Mouse (Mus musculus): ENCODE measurements around the gene Eloa. TPM values are rescaled to one million over a fixed set of nuclear protein-coding genes. Genes with fewer than 3 reads are reported as not detected.

The Eloa gene
- total and polyA plus RNA-seq, 2 experiments: 7.3 to 16.7 TPM

DNA sequence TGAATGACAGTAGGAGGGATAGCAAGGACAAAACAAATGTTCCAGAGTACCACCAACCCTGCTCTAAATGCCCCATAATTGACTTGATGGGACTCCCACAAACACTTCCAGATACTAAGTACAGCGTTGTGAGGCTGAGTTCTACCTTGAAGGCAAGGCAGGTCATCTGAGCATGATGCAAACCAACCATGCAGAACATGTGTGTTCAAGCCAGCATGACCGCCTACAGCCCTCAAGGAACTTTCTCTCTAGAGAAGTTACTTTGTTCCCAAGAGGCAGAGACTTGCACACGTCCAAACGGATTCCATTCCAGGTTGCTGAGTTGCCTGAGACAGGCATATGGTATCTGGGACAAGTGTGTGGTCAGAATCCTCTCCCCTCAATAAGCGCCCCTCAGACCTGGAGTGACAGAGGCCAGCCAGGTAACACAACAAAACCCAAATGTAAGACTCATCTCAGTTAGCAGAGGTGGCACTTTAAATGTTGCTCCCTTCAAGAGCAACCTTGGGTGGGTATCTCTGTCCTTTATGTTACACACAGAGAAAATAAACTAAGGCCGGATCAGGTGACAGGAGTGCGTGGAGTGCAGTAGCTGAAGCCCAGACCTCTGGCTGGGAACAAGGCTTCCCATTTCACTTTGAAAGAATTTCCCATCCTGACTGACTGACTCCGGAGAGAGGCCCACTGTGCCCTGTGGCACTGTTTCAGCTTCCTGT lies 6.0 kb upstream of the Eloa start:
- no peak overlapping the region for H3K4me3 ChIP-seq (ENCODE audit: insufficient read depth, low read depth, low read length)
- H3K79me2 ChIP-seq (ENCODE audit: control insufficient read depth, insufficient read depth, low read length): no peaks in the 10 kb centered on the region
- H3K4me1 ChIP-seq (ENCODE audit: control insufficient read depth, insufficient read depth, low read length): peaks cover 4% of the 10 kb centered on the region
- H3K36me3 ChIP-seq (ENCODE audit: control insufficient read depth, insufficient read depth, low read length): no peaks in the 10 kb centered on the region
- H3K27me3 ChIP-seq (ENCODE audit: control insufficient read depth, insufficient read depth, low read length): no peaks in the 10 kb centered on the region
- 93% methylated on average over 8 of the region's 8 CpGs for WGBS
- H3K27ac ChIP-seq (replicated peaks; ENCODE audit: insufficient read depth, low read depth, low read length): no peak overlapping the region
- H3K9ac ChIP-seq (ENCODE audit: low read depth, low read length): no peak overlapping the region
- TF ChIP-seq POLR2A (IDR thresholded peaks at IDR 0.05; ENCODE audit: extremely low read depth, insufficient read depth, low read length) (no peak), CTCF (IDR thresholded peaks at IDR 0.05; ENCODE audit: low read depth, low read length) (no peak)
- no peak for DNase-seq (ENCODE audit: extremely low read depth, low read depth, low spot score)

DNA sequence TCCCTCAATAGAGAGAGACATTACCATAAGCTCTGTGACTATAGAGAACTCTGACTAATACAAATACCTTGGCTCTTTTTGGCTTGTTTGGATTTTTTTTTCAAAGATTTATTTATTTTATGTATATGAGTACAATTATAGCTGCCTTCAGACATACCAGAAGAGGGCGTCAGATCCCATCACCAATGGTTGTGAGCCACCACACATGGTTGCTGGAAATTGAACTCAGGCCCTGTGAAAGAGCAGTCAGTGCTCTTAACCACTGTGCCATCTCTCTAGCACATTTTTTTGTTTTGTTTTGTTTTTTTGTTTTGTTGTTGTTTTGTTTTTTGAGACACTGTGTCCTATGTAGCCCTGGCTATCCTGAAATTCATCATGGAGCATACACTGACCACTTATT lies 3.8 kb upstream of the Eloa start:
- Histone ChIP-seq H3K79me2 (ENCODE audit: control insufficient read depth, insufficient read depth, low read length) (peaks cover 5% of the 10 kb centered on the region; the same call in 1 of the 2 replicates), H3K9ac (ENCODE audit: low read depth, low read length) (no peak overlapping the region), H3K4me1 (ENCODE audit: control insufficient read depth, insufficient read depth, low read length) (no peaks in the 10 kb centered on the region), H3K27ac (replicated peaks; ENCODE audit: insufficient read depth, low read depth, low read length) (no peak overlapping the region), H3K4me3 (ENCODE audit: insufficient read depth, low read depth, low read length) (no peak overlapping the region), H3K36me3 (ENCODE audit: control insufficient read depth, insufficient read depth, low read length) (no peaks in the 10 kb centered on the region), H3K27me3 (ENCODE audit: control insufficient read depth, insufficient read depth, low read length) (no peaks in the 10 kb centered on the region)
- TF ChIP-seq POLR2A (IDR thresholded peaks at IDR 0.05; ENCODE audit: extremely low read depth, insufficient read depth, low read length) (no peak), CTCF (IDR thresholded peaks at IDR 0.05; ENCODE audit: low read depth, low read length) (no peak)
- WGBS: 81% methylated on average over 1 of the region's 1 CpGs
- DNase-seq (ENCODE audit: extremely low read depth, low read depth, low spot score): no peak

DNA sequence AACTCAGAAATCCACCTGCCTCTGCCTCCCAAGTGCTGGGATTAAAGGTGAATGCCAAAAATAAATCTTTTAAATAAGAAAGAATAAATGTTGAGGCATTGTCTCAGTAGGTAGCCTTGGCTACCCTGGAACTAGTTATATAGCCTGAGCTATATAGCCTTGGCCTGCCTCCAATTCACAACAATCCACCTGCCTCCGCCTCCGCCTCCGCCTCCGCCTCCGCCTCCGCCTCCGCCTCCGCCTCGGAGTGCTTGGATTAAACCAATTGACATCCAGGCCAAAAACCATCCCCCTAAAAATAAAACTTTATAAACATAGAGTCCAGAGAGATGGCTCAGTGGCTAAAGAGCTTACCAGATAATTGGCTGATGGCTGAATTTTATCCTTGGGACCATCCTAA lies 1.4 kb upstream of the Eloa start:
- TF ChIP-seq POLR2A (IDR thresholded peaks at IDR 0.05; ENCODE audit: extremely low read depth, insufficient read depth, low read length): no peak
- no peak for TF ChIP-seq CTCF (IDR thresholded peaks at IDR 0.05; ENCODE audit: low read depth, low read length)
- Histone ChIP-seq H3K79me2 (ENCODE audit: control insufficient read depth, insufficient read depth, low read length) (peaks cover 19% of the 10 kb centered on the region; the same call in 1 of the 2 replicates), H3K4me1 (ENCODE audit: control insufficient read depth, insufficient read depth, low read length) (peaks cover 9% of the 10 kb centered on the region), H3K27me3 (ENCODE audit: control insufficient read depth, insufficient read depth, low read length) (no peaks in the 10 kb centered on the region), H3K27ac (replicated peaks; ENCODE audit: insufficient read depth, low read depth, low read length) (no peak overlapping the region), H3K9ac (ENCODE audit: low read depth, low read length) (no peak overlapping the region), H3K36me3 (ENCODE audit: control insufficient read depth, insufficient read depth, low read length) (no peaks in the 10 kb centered on the region), H3K4me3 (ENCODE audit: insufficient read depth, low read depth, low read length) (no peak overlapping the region)
- WGBS: 91% methylated on average over 9 of the region's 9 CpGs
- DNase-seq (ENCODE audit: extremely low read depth, low read depth, low spot score): no peak

DNA sequence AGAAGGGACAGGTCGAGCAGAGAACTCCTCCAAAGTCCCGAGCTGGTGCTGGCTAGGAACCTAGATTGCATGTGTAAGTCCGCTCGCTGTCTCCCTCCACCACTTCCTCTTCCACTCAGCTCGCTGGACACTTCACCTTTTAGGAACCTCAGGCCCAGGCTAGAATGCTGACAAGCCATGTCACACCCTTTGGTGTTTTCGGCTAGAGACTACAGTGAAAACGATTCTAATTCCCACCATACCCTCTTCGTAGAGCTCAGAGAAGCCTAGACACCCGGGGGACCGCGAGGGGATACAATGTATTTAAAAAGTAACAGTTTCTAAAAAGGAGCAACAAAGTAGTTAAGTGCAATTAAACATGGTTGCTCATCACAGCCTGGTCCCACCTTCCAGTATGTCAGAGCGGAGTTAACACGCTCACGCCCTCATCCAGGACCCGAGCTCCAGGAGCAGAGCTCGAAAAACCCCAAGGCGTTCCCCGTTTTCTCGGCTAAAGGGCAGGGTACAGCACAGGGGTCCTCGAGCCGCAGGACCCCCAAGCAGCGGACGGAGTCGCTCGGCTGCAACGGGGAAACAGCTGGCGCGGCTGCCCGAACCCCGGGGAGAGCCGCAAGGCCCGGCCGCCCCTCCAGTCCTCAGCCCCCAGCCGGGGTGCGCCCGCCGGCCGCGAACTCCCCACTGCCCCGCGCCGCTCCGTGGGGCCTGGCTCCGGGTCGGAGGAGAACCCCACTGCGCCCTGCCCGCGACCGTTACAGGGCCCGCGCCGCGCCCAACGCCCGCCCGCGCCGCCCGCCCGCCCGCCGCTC lies 617 bp downstream of the Eloa start:
- DNase-seq (ENCODE audit: extremely low read depth, low read depth, low spot score): peak; percentile 69
- Histone ChIP-seq H3K27ac (replicated peaks; ENCODE audit: insufficient read depth, low read depth, low read length) (peak overlapping the region; percentile 53), H3K79me2 (ENCODE audit: control insufficient read depth, insufficient read depth, low read length) (peaks cover 30% of the 10 kb centered on the region), H3K36me3 (ENCODE audit: control insufficient read depth, insufficient read depth, low read length) (no peaks in the 10 kb centered on the region), H3K4me1 (ENCODE audit: control insufficient read depth, insufficient read depth, low read length) (peaks cover 14% of the 10 kb centered on the region), H3K27me3 (ENCODE audit: control insufficient read depth, insufficient read depth, low read length) (no peaks in the 10 kb centered on the region), H3K4me3 (ENCODE audit: insufficient read depth, low read depth, low read length) (peak overlapping the region; percentile 88), H3K9ac (ENCODE audit: low read depth, low read length) (peak overlapping the region; percentile 93)
- TF ChIP-seq POLR2A (IDR thresholded peaks at IDR 0.05; ENCODE audit: extremely low read depth, insufficient read depth, low read length) (no peak), CTCF (IDR thresholded peaks at IDR 0.05; ENCODE audit: low read depth, low read length) (no peak)
- WGBS: under 1% methylated on average over 54 of the region's 62 CpGs

DNA sequence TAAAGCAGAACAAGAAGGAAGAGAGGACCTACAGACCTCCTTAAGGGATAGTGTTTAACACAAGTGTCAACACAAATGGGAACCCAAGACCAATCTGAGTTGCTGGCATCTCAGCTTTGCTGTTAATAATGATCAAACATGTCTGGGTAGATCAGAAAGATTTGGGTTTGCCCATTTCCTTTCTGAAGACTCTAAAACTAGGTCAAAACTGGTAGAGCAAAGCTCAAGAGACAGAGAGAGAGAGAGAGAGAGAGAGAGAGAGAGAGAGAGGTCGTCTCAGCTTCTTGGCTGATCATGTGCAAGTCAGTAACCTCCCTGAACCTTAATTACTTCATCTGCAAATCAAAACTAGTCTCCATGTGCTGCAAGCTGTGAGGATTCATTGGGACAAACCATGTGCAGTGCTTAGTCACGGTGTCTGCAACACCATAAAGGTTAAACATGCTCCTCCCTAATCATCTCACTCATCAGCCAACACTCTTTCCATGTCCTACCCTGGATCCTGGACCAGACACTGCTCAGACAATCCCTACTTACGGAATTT lies 5.4 kb downstream of the Eloa start:
- peak; percentile 55 for DNase-seq (ENCODE audit: extremely low read depth, low read depth, low spot score)
- WGBS: 40% methylated on average over 3 of the region's 3 CpGs
- no peak overlapping the region for H3K27ac ChIP-seq (replicated peaks; ENCODE audit: insufficient read depth, low read depth, low read length)
- no peak for TF ChIP-seq CTCF (IDR thresholded peaks at IDR 0.05; ENCODE audit: low read depth, low read length)
- H3K27me3 ChIP-seq (ENCODE audit: control insufficient read depth, insufficient read depth, low read length): no peaks in the 10 kb centered on the region
- H3K4me3 ChIP-seq (ENCODE audit: insufficient read depth, low read depth, low read length): no peak overlapping the region
- peaks cover 15% of the 10 kb centered on the region for H3K36me3 ChIP-seq (ENCODE audit: control insufficient read depth, insufficient read depth, low read length)
- H3K4me1 ChIP-seq (ENCODE audit: control insufficient read depth, insufficient read depth, low read length): peaks cover 21% of the 10 kb centered on the region
- peaks cover 37% of the 10 kb centered on the region for H3K79me2 ChIP-seq (ENCODE audit: control insufficient read depth, insufficient read depth, low read length)
- H3K9ac ChIP-seq (ENCODE audit: low read depth, low read length): no peak overlapping the region
